Mouse (Mus musculus) C2C12 (cell line): ENCODE measurements around the gene Pdss2.

Experiments
- CEBPB ChIP-seq: IDR thresholded peaks from one replicate; pipeline ENCODE4 v1.6.1; 2011; ENCODE audit warnings: low read depth, mild to moderate bottlenecking, control low read depth, moderate library complexity
- CTCF ChIP-seq: IDR thresholded peaks from one replicate; pipeline ENCODE4 v1.5.1; 2011; ENCODE audit not compliant: control insufficient read depth, insufficient read depth, insufficient read length
- MAX ChIP-seq: IDR thresholded peaks from one replicate; pipeline ENCODE4 v1.6.1; 2011; ENCODE audit warnings: mild to moderate bottlenecking, control low read depth
- MYOD1 ChIP-seq: IDR thresholded peaks from one replicate; pipeline ENCODE4 v1.6.1; 2011; ENCODE audit warnings: low read depth; ENCODE audit not compliant: control insufficient read depth, insufficient read length
- MYOG ChIP-seq: IDR thresholded peaks from one replicate; pipeline ENCODE4 v1.6.1; 2011; ENCODE audit not compliant: control insufficient read depth, insufficient read length; ENCODE audit errors: extremely low read depth
- USF1 ChIP-seq: IDR thresholded peaks from one replicate; pipeline ENCODE4 v1.6.1; 2011; ENCODE audit warnings: low read depth, mild to moderate bottlenecking, control low read depth, moderate library complexity

DNA sequence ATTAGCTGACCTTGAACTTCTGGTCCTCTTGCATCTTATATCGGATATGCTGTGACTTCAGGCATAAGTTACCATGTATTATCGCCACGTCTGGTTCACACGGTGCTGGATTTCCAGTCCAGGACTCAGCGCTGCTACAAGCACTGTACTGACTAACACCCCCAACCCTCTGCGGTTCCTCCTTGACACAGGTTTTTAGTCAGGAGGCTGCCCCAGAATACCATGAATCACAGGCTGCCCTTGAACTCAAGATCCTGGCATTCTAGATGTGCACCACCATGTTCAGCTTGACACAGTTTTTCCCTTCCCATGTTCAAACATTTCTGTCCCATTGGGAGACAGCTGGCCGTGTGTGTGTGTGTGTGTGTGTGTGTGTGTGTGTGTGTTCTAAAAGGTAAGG lies 267.9 kb downstream of the Pdss2 start:
- TF ChIP-seq CTCF (no peak), MYOG (no peak), USF1 (no peak), MYOD1 (no peak), MAX (no peak), CEBPB (no peak)
